Mouse (Mus musculus) adrenal gland, postnatal 36 days (tissue): Measurements from ENCODE around the gene Stard13. TPM values are rescaled to one million over a fixed set of nuclear protein-coding genes. Genes with fewer than 3 reads are reported as not detected.

Experiments used
- DNase-seq, 2 experiments: peaks; one replicate each; pipeline ENCODE4 v3.0.0; 2021; ENCODE audit warnings: mixed read lengths in 1 of 2
- total RNA-seq, 2 experiments: library from RNA; stranded (reverse); gene quantifications; 2 replicates each; pipeline ENCODE4 v1.2.3; 2021

The Stard13 gene
- total RNA-seq, 2 experiments from 2014 or later, result 15.4 to 20.8 TPM

GRCm38 (mm10) chr5:151180176-151180785 lies 53.4 kb downstream of the Stard13 start:
- DNase-seq, result peak; percentile 26 to 37

- no peak for DNase-seq
Measured at GRCm38 (mm10) chr5:151177171-151177570, 56.5 kb downstream of the Stard13 start.

- DNase-seq, result no peak
Measured at GRCm38 (mm10) chr5:151175897-151176313, 57.7 kb downstream of the Stard13 start.

- DNase-seq, result no peak
Measured at GRCm38 (mm10) chr5:151174485-151175460, 58.9 kb downstream of the Stard13 start.

GRCm38 (mm10) chr5:151173774-151174173 lies 59.9 kb downstream of the Stard13 start:
- no peak for DNase-seq

- no peak for DNase-seq
Measured at GRCm38 (mm10) chr5:151170168-151170750, 63.4 kb downstream of the Stard13 start.

- DNase-seq, result no peak
Measured at GRCm38 (mm10) chr5:151168191-151168590, 65.4 kb downstream of the Stard13 start.

- no peak for DNase-seq
Measured at GRCm38 (mm10) chr5:151167641-151168040, 66.0 kb downstream of the Stard13 start.

GRCm38 (mm10) chr5:151166266-151166665 lies 67.4 kb downstream of the Stard13 start:
- DNase-seq, result peak in 1 of 2 experiments; percentile 58

- no peak for DNase-seq
Measured at GRCm38 (mm10) chr5:151165381-151166016, 68.1 kb downstream of the Stard13 start.

- DNase-seq, result no peak
Measured at GRCm38 (mm10) chr5:151164815-151165214, 68.8 kb downstream of the Stard13 start.

- DNase-seq, result no peak
Measured at GRCm38 (mm10) chr5:151162642-151163041, 71.0 kb downstream of the Stard13 start.

- DNase-seq, result no peak
Measured at GRCm38 (mm10) chr5:151155247-151155646, 78.4 kb downstream of the Stard13 start.

- DNase-seq, result no peak
Measured at GRCm38 (mm10) chr5:151154780-151155179, 78.9 kb downstream of the Stard13 start.

GRCm38 (mm10) chr5:151154030-151154429 lies 79.6 kb downstream of the Stard13 start:
- DNase-seq, result no peak

GRCm38 (mm10) chr5:151151549-151151948 lies 82.1 kb downstream of the Stard13 start:
- DNase-seq, result no peak

GRCm38 (mm10) chr5:151149509-151149908 lies 84.1 kb downstream of the Stard13 start:
- DNase-seq, result no peak

- DNase-seq, result no peak
Measured at GRCm38 (mm10) chr5:151148079-151148478, 85.6 kb downstream of the Stard13 start.

- no peak for DNase-seq
Measured at GRCm38 (mm10) chr5:151145807-151146206, 87.8 kb downstream of the Stard13 start.

GRCm38 (mm10) chr5:151143955-151144354 lies 89.7 kb downstream of the Stard13 start:
- DNase-seq, result no peak

- peak; percentile 36 to 46 for DNase-seq
Measured at GRCm38 (mm10) chr5:151142671-151143601, 90.7 kb downstream of the Stard13 start.
